Mouse (Mus musculus): ENCODE measurements around the gene Anks1.
"Not testable (repeated sequence)": the region's sequence is repeated elsewhere in the genome, so short reads cannot be mapped to it uniquely, and the experiment has no call there.

The Anks1 gene

DNA sequence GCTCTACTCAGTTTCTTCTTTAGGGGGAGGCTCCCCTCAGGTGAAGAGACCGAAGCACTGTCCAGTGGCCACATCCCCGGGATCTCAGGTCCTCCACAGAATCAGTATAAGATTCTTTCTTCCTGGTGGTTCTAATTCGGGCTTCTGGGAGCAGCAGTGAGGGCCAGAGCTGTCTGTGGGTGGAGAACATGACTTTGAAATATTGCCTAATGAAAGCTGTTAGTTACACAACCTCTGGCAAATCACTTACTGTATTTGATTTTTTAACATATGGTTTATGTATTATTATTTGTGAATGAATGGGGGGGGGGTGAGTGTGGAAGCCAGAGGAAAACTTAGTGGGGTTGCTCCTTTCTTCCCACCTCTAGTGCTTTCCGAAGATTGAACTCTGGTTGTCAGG, 22.7 kb downstream of the Anks1 start:
- no peak for DNase-seq (ENCODE audit: low read depth)

- DNase-seq (ENCODE audit: low read depth): no peak
Observed at GRCm38 (mm10) chr17:27934136-27934910, 25.2 kb downstream of the Anks1 start.

DNA sequence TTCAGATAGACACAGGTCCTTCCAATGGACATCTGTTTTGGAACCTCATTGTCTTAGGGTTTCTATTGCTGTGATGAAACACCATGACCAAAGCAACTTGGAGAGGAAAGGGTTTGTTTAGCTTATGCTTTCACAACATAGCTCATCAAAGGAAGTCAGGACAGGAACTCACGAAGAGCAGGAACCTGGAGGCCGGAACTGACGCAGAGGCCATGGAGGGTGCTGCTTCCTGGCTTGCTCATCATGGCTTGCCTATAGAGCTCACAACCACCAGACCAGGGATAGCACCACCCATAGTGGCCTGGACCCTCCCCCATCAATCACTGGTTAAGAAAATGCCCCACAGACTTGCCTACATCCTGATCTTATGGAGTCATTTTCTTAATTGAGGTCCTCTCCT, 26.0 kb downstream of the Anks1 start:
- no peak for DNase-seq (ENCODE audit: low read depth)

DNA sequence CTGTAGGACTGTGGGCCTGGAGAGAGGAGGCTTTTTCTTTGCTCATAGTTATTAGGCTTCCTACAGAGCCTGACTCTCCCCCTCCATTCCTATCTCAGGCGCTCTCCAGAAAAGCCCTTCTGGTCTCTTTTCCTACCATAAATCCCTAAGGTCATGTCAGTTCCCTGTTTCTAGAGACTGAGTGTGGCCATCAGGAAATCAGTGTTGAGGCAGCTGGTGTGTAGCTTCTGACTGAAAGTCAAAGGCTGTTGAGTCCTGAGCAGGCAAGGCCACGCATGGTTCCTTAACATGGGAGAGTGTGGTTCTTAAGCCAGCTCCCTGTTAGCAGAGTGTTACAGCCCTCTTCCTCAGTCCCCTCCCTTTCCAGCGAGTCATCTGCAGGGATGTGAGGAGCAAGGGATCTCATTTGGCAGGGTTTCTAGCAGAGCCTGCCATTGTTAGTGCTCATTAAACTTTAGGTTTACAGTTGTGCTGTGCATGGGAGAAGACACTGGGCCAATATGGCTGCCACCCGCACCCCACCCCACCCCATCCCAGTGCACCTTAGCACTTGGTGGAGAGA, 28.0 kb downstream of the Anks1 start:
- no peak for DNase-seq (ENCODE audit: low read depth)

GRCm38 (mm10) chr17:27938121-27938754, 29.1 kb downstream of the Anks1 start:
- no peak for DNase-seq (ENCODE audit: low read depth)

- DNase-seq (ENCODE audit: low read depth): no peak
Observed at GRCm38 (mm10) chr17:27939028-27939427, 29.9 kb downstream of the Anks1 start.

GRCm38 (mm10) chr17:27940352-27940751, 31.2 kb downstream of the Anks1 start:
- DNase-seq (ENCODE audit: low read depth): no peak

DNA sequence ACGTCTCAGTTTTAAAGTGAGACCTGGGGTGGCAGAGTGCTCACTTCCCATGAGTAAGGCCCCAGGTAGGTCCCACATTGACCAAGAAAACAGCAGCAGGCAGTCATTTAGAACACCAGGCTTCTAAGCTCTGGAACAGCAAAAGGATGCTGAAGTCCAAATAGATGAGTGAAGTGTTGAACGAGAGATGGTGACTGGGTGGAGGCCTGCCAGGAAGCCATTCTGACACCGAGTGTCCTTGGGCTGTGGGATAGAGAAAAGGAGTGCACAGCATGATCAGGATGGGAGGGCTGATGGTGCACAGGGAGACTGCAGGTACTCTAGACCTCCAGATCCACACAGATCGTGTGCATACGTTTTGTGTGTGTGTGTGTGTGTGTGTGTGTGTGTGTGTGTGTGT, 32.1 kb downstream of the Anks1 start:
- no peak for DNase-seq (ENCODE audit: low read depth)

GRCm38 (mm10) chr17:27941698-27942097, 32.6 kb downstream of the Anks1 start:
- no peak for DNase-seq (ENCODE audit: low read depth)

DNA sequence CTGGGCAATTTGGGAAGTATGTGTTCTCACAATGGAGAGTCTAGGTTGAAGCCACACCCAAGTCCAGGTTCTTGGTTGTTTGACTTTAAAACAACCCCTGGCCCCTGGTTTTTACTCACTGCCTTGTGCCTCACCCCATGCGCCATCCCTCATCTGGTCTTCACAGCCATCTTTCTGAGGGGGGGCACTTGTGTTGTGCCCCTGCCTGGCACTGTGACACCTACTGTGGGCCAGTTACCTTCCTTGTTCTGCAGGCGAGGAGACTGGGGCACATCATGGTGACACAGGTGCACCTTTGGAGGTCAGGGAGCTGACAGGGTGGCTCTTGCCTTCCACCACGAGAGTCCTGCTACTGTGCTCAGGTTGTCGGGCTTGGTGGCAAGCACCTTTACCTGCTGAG, 33.0 kb downstream of the Anks1 start:
- no peak for DNase-seq (ENCODE audit: low read depth)

DNA sequence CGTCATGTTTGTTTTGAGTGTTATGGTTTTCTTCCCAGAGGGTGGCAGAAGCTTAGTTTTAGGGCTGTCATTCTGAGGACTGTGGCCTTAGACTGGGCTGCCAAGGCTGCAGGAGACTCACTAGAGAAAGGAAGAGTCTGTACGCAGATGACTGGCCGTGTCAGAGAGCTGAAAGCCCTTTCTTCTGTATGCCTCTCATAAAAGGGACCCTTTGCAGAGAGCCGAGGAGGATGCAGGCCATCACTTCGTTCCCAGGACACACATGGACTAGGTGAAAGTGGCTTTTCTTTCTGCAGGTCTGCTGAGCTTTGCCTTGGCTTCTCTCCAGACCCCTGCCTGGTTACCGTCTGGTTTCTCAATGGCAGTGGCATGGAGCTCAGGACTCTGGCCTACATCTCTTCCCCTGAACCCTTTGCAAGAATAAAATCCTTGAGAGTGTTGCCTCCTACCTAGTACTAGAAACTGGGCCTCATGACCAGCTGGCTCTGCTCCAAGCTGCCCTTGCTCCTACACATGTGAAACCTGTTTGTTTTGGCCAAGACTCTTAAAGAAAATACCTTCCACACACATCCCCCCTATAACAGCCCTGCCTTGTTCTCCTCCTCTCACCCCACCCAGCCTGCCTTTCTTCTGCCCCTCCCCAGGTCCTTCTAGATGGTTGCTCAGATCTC, 36.6 kb downstream of the Anks1 start:
- no peak for DNase-seq (ENCODE audit: low read depth)

DNA sequence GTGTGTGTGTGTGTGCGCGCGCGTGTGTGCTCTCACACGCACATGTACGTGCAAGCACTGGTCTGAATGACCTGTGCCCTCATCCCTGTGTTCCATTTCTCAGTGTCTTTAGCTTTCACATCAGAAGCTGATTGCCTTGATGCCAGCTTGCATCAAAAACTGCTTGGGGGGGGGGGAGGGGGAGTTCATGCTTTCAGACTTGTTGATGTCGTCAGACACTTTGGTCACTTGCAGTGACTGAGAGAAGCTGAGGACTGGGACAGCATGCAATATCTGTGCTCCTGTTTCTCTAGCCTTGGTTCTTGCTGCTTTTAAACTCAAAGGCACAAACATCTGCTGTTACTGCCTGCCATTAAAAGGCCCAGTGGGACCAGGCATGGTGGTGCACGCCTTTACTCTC, 37.3 kb downstream of the Anks1 start:
- DNase-seq (ENCODE audit: low read depth): no peak

DNA sequence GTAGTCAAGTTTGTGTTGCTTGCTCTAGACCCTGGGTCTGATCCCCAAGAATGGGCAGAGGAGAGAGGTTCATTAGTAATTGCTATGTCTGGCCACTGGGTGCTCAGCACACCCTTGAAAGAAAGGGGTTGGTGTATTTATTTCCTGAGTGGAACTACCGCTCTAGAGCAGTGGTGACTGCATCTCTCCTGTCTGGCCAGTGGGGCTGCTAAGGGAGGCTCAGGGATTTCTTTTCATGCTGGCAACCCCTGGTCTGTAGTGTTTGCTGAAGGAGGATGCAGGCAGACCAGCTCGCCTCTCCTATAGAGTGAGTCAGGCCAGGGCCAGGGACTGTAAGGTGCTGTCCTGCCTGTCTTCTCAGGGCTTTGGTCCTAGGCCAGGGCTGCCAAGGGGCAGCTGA, 38.0 kb downstream of the Anks1 start:
- DNase-seq (ENCODE audit: low read depth): no peak

GRCm38 (mm10) chr17:27953136-27953535, 44.0 kb downstream of the Anks1 start:
- DNase-seq (ENCODE audit: low read depth): no peak

GRCm38 (mm10) chr17:27954629-27955402, 45.7 kb downstream of the Anks1 start:
- no peak for DNase-seq (ENCODE audit: low read depth)

DNA sequence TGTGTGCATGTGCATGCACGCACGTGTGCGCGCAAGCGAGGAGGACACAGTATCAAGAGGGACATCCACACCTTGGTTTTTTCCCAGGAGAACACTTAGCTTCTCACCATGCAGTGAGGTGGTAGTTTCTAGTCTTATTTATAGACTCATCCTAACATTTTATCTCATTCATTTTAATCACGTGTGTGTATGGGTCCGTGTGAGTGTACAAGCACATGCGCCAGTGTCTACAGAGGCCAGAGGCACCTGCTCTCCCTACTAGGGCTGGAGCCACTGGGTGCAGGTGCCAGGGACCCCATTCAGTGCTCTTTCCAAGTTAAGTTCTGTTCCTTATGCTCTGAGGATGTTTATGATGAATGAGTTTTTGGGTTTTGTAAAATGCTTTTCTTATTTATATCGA, 48.5 kb downstream of the Anks1 start:
- no peak for DNase-seq (ENCODE audit: low read depth)

- DNase-seq (ENCODE audit: low read depth): no peak
Observed at GRCm38 (mm10) chr17:27960128-27961111, 51.3 kb downstream of the Anks1 start.

- not testable (repeated sequence) for DNase-seq (ENCODE audit: low read depth)
Observed at GRCm38 (mm10) chr17:27963120-27963519, 54.0 kb downstream of the Anks1 start.

DNA sequence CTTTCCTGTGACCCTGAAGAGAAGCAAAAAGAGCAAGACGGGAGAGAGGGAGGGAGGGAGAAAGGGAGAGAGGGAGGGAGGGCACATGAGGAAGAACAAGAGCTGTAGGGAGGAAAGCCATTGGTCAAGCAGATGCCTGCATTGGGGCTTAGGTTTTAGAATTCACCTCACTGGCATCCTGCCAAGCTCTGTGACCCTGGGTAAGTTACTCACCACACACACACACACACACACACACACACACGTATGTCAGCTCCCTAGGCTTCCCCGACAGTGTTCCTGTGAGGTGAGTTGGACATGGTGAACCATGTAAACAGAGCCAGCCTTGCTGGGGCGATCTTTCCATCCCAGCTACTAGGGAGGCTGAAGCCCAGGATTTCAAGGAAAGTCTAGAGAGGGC, 55.5 kb downstream of the Anks1 start:
- no peak for DNase-seq (ENCODE audit: low read depth)

- DNase-seq (ENCODE audit: low read depth): no peak
Observed at GRCm38 (mm10) chr17:27965292-27965691, 56.2 kb downstream of the Anks1 start.

DNA sequence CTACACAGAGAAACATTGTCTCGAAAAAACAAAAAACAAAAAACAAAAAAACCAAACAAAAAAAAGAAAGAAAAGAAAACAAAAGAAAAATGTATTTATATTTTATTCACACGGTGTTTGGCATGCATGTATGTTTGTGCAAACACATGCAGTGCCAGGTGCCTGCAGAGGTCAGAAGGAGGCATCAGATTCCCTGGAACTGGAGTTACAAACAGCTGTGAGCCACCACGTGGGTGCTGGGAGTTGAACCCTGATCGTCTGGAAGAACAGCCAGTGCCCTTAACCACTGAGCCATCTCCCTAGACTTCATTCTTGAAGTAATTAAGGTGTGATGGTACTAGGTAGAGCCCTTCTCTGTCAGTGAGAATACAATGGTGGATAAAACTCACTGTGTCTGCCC, 57.0 kb downstream of the Anks1 start:
- DNase-seq (ENCODE audit: low read depth): no peak

Data from c-Kit-positive CD71-negative TER-119-negative erythroid progenitor cells, embryonic 14.5 days (primary cell).